Mouse (Mus musculus) small intestine, adult 2 months (tissue): Measurements from ENCODE around the gene Pknox2.

ENCODE experiments used
- CTCF ChIP-seq: fragments of 200-500 bp; IDR thresholded peaks from 2 replicates; pipeline ENCODE4 v1.5.1; 2012; ENCODE audit warnings: low read depth, mild to moderate bottlenecking, control low read depth, inconsistent platforms, low read length, moderate library complexity, mixed read lengths; ENCODE audit not compliant: insufficient replicate concordance, insufficient read length; ENCODE audit errors: extremely low read depth
- POLR2A ChIP-seq: fragments of 200-500 bp; IDR thresholded peaks from 2 replicates; pipeline ENCODE4 v1.6.1; 2012; ENCODE audit warnings: low read depth, mild to moderate bottlenecking, control low read depth, inconsistent platforms, low read length, moderate library complexity

DNA sequence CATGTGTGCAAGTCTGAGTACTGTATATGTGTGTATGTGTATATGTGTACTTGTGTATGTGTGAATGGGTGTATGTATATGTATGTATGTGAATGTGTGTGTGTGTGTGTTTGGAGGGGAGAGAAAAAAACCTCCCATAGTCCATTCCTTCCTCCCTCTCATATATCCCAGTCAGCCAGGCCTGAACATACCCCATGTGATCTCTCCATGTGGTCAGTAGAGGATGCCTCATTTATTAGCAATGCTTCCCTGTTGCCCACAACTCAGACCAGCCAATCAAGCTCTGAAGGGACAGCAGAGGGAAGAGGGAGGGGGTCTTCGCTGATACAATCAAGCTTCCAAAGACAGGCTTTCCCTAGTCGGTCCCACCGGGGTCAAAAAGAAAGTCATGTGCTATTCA, 47.6 kb downstream of the Pknox2 start:
- no peak for TF ChIP-seq POLR2A
- no peak for TF ChIP-seq CTCF
